In the genomic region with DNA sequence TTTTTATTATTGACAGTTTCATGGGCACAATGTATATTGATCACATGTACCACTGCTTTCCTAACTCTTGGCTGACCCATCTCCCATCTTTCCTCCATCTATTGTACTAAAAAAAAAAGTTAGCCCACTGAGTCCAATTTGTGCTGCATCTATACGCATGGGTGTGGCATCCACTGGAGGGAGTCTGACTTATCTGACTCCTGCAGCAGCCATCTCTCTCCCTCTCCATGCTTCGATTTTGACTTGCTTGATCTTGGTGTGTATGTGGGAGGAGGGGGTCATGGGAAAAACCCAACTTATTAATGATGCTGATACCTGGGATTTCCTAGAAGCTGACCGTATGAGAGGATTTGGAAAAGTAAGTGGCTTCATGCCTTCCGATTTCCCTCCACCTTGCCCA, we compare ENCODE assay signal across 19 mouse cellular contexts. TPM values are rescaled to one million over a fixed set of nuclear protein-coding genes. Genes with fewer than 3 reads are reported as not detected.
DNase-seq lines count a peak whose midpoint lies in the region; ATAC-seq and TF ChIP-seq lines count a peak whose summit lies in the region.
"Had no signal": no experiment of that assay in that cellular context is flagged by ENCODE, and none has a peak within 500 bp of the region (broad histone marks: within the 10 kb centered on the region; RNA-seq: fewer than 3 reads in every experiment).

No protein-coding gene starts in this region.

- no peak overlapping the region for H3K9ac ChIP-seq in hindbrain, embryonic 13.5 days
- no peak overlapping the region for H3K9ac ChIP-seq in liver, embryonic 14.5 days (replicated peaks)
- H3K9ac ChIP-seq: embryonic facial prominence, embryonic 13.5 days; hindbrain, embryonic 14.5 days had no signal

- no peak for TF ChIP-seq CTCF in liver, embryonic 14.5 days (IDR thresholded peaks at IDR 0.05; ENCODE audit: low read depth)

- H3K4me3 ChIP-seq in hindbrain, embryonic 13.5 days = no peak overlapping the region
- no peak overlapping the region for H3K4me3 ChIP-seq in hindbrain, embryonic 10.5 days
- H3K4me3 ChIP-seq in liver, embryonic 14.5 days (ENCODE audit: insufficient read depth in 1 of 2, low read depth in 2 of 2, low read length in 2 of 2) = no peak overlapping the region
- H3K4me3 ChIP-seq: embryonic facial prominence, embryonic 13.5 days; heart, embryonic 10.5 days had no signal

- H3K4me2 ChIP-seq in hindbrain, embryonic 13.5 days = no peak overlapping the region
- H3K4me2 ChIP-seq in liver, embryonic 14.5 days (ENCODE audit: low read depth) = no peak overlapping the region
- H3K4me2 ChIP-seq: embryonic facial prominence, embryonic 13.5 days; hindbrain, embryonic 14.5 days had no signal

- peaks cover 19% of the 10 kb centered on the region for H3K36me3 ChIP-seq in hindbrain, embryonic 13.5 days
- H3K36me3 ChIP-seq in hindbrain, embryonic 10.5 days = peaks cover 34% of the 10 kb centered on the region
- no peaks in the 10 kb centered on the region for H3K36me3 ChIP-seq in liver, embryonic 14.5 days (replicated peaks; ENCODE audit: control insufficient read depth, insufficient read depth, low read depth)

- WGBS in hindbrain, embryonic 13.5 days = 93% methylated on average over 4 of the region's 4 CpGs
- 94% methylated on average over 4 of the region's 4 CpGs for WGBS in hindbrain, embryonic 10.5 days
- WGBS in liver, embryonic 14.5 days (ENCODE audit: insufficient replicate concordance) = 35% methylated on average over 4 of the region's 4 CpGs

- DNase-seq in hindbrain, embryonic 10.5 days (ENCODE audit: low spot score) = no peak
- DNase-seq in liver, embryonic 14.5 days (ENCODE audit: low read depth in 3 of 3, low spot score in 3 of 3) = peak in 1 of 3 experiments; percentile 26
- DNase-seq in urinary bladder, postnatal 10 days (ENCODE audit: low spot score) = no peak
- no peak for DNase-seq in lung, postnatal 25 days (ENCODE audit: low spot score)
- DNase-seq: adrenal gland, postnatal 14 days; cerebellum, adult 18-20 months; cerebellum, adult 9-11 months; cerebellum, postnatal 36 days; gastrocnemius, postnatal 10 days; heart, adult 18-20 months; heart, postnatal 10 days; heart, postnatal 4 days had no signal

- no peak for ATAC-seq in hindbrain, embryonic 13.5 days (ENCODE audit: low FRiP score)
- 0 out of 2 replicates have a peak, but pooled peaks have one; percentile 52 for ATAC-seq in erythroblast, adult 5-6 weeks (replicated peaks; ENCODE audit: low FRiP score, poor library complexity, severe bottlenecking)
- ATAC-seq in liver, embryonic 14.5 days (ENCODE audit: insufficient read depth) = peak; percentile 58
- ATAC-seq in megakaryocyte-erythroid progenitor cell, adult 5-6 weeks (replicated peaks; ENCODE audit: low FRiP score, low TSS enrichment, poor library complexity, severe bottlenecking) = peak; percentile 81

- H3K9me3 ChIP-seq in hindbrain, embryonic 13.5 days = no peaks in the 10 kb centered on the region
- no peaks in the 10 kb centered on the region for H3K9me3 ChIP-seq in hindbrain, embryonic 10.5 days
- H3K9me3 ChIP-seq in liver, embryonic 14.5 days (ENCODE audit: control insufficient read depth, low read length) = no peaks in the 10 kb centered on the region
- H3K9me3 ChIP-seq: embryonic facial prominence, embryonic 13.5 days; heart, embryonic 10.5 days had no signal

- TF ChIP-seq EP300 in liver, embryonic 14.5 days (IDR thresholded peaks at IDR 0.05; ENCODE audit: low read depth) = no peak

- H3K4me1 ChIP-seq in hindbrain, embryonic 13.5 days (replicated peaks) = peaks cover 17% of the 10 kb centered on the region; the same call in 1 of the 2 replicates
- H3K4me1 ChIP-seq in hindbrain, embryonic 10.5 days (replicated peaks) = no peaks in the 10 kb centered on the region
- H3K4me1 ChIP-seq in liver, embryonic 14.5 days (replicated peaks; ENCODE audit: control insufficient read depth in 2 of 2, insufficient read depth in 2 of 2, low read length in 1 of 2) = peaks cover 2 to 8% of the 10 kb centered on the region in 2 experiments; a peak in 3 of 4 replicates
- H3K4me1 ChIP-seq: embryonic facial prominence, embryonic 13.5 days had no signal

- peak overlapping the region; percentile 56; the same call in 1 of the 2 replicates for H3K27ac ChIP-seq in hindbrain, embryonic 13.5 days
- H3K27ac ChIP-seq in hindbrain, embryonic 10.5 days = no peak overlapping the region
- H3K27ac ChIP-seq in liver, embryonic 14.5 days = no peak overlapping the region
- H3K27ac ChIP-seq: embryonic facial prominence, embryonic 13.5 days; heart, embryonic 10.5 days; hindbrain, embryonic 14.5 days had no signal

- no peaks in the 10 kb centered on the region for H3K27me3 ChIP-seq in hindbrain, embryonic 13.5 days
- no peaks in the 10 kb centered on the region for H3K27me3 ChIP-seq in hindbrain, embryonic 10.5 days (ENCODE audit: insufficient read depth, poor library complexity, severe bottlenecking)
- no peaks in the 10 kb centered on the region for H3K27me3 ChIP-seq in liver, embryonic 14.5 days (ENCODE audit: control insufficient read depth, insufficient read depth, low read length)
- H3K27me3 ChIP-seq: embryonic facial prominence, embryonic 13.5 days had no signal

RNA-seq across cellular contexts. Expression of gene Lancl1, which starts 40.5 kb away (rescaled TPM):
- 167 and 177 TPM in 2 replicates for polyA plus RNA-seq in hindbrain, embryonic 13.5 days (2015; fragmentation: Nextera tagmentation; extraction: Ambion mirVana)
- polyA plus RNA-seq in hindbrain, embryonic 10.5 days (2016; fragmentation: Nextera tagmentation; extraction: Ambion mirVana) = 84.5 and 96.8 TPM in 2 replicates
- total RNA-seq in erythroblast, adult 5-6 weeks (2015; ENCODE audit: low replicate concordance) = 1.3 and 2.3 TPM in 2 replicates
- 4.5 and 19.9 TPM in 2 replicates for total RNA-seq in erythroblast, adult 5-6 weeks (2017; ENCODE audit: low replicate concordance)
- 10.4 and 16.1 TPM in 2 replicates for polyA plus RNA-seq in liver, embryonic 14.5 days (2012; rRNA removed)
- polyA plus RNA-seq in liver, embryonic 14.5 days (2014; fragmentation: Nextera tagmentation; extraction: Ambion mirVana) = 24.0 and 25.8 TPM in 2 replicates
- total RNA-seq in megakaryocyte-erythroid progenitor cell, adult 5-6 weeks (2014; fragmentation: Nextera tagmentation) = 36.5 and 51.6 TPM in 2 replicates
- 32.3 and 43.4 TPM in 2 replicates for total RNA-seq in megakaryocyte-erythroid progenitor cell, adult 5-6 weeks (2017)

RNA-seq across cellular contexts. Expression of gene Myl1, which starts 53.0 kb away (rescaled TPM):
- polyA plus RNA-seq in hindbrain, embryonic 13.5 days (2015; fragmentation: Nextera tagmentation; extraction: Ambion mirVana) = 3.9 and 8.5 TPM in 2 replicates
- 1.4 and 2.1 TPM in 2 replicates for polyA plus RNA-seq in hindbrain, embryonic 10.5 days (2016; fragmentation: Nextera tagmentation; extraction: Ambion mirVana)
- total RNA-seq in erythroblast, adult 5-6 weeks (2015; ENCODE audit: low replicate concordance) = not detected in 2 replicates
- total RNA-seq in erythroblast, adult 5-6 weeks (2017; ENCODE audit: low replicate concordance) = not detected in 2 replicates
- 0.20 TPM in 1 of 2 replicates, not detected in the other for polyA plus RNA-seq in liver, embryonic 14.5 days (2012; rRNA removed)
- polyA plus RNA-seq in liver, embryonic 14.5 days (2014; fragmentation: Nextera tagmentation; extraction: Ambion mirVana) = 0.55 TPM in 1 of 2 replicates, not detected in the other
- total RNA-seq in megakaryocyte-erythroid progenitor cell, adult 5-6 weeks (2014; fragmentation: Nextera tagmentation) = 2.7 TPM in 1 of 2 replicates, not detected in the other
- 2.1 TPM in 1 of 2 replicates, not detected in the other for total RNA-seq in megakaryocyte-erythroid progenitor cell, adult 5-6 weeks (2017)
- total RNA-seq: MEL had no signal
